Mouse (Mus musculus): ENCODE measurements around the gene Map2.

- TF ChIP-seq POLR2A (IDR thresholded peaks at IDR 0.05; ENCODE audit: borderline replicate concordance, extremely low read depth, low read depth, low read length) (no peak), CTCF (IDR thresholded peaks at IDR 0.05; ENCODE audit: insufficient read depth, low read length) (no peak)
These were observed 20.1 kb downstream of the Map2 start for GRCm38 (mm10) chr1:66195040-66195726.

Data from lung, adult 2 months (tissue).